Mouse (Mus musculus): ENCODE results near the gene Tmem117.

DNA sequence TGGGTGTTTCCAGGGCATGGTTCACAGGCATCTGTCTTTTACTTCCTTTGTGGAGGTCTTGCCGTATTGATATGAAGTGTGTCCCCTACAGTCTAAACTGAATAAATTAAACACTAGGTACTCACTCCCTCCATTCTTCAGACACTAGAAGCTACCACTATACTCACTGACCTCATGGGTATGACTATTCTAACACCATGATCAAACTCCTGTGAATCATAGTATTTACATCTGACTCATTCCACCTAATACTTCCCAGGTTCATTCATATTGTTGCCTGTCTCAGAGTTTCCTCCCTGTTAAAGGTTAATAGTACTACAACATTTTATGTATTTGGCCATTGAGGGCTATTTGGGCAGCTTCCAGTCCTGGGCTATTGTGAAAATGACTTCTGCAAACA lies 274.2 kb downstream of the Tmem117 start:
- TF ChIP-seq CTCF (IDR thresholded peaks at IDR 0.05; ENCODE audit: low read depth, low read length), result no peak
- no peak for TF ChIP-seq POLR2A (IDR thresholded peaks at IDR 0.05; ENCODE audit: borderline replicate concordance, low read depth, low read length)

Data from bone marrow macrophage, adult 2 months (primary cell).